Mouse (Mus musculus) lung, adult 2 months (tissue): ENCODE measurements around the gene Gpr27.

Experiments
- CTCF ChIP-seq: fragments of 200-500 bp; IDR thresholded peaks from 2 replicates; pipeline ENCODE4 v1.5.1; 2011; ENCODE audit warnings: mild to moderate bottlenecking, low read length, control low read depth; ENCODE audit not compliant: insufficient read depth
- POLR2A ChIP-seq: fragments of 200-500 bp; IDR thresholded peaks from 2 replicates; pipeline ENCODE4 v1.6.1; 2011; ENCODE audit warnings: low read depth, mild to moderate bottlenecking, control low read depth, low read length, borderline replicate concordance; ENCODE audit errors: extremely low read depth

GRCm38 (mm10) chr6:99692916-99693841, 700 bp downstream of the Gpr27 start:
- TF ChIP-seq CTCF (no peak), POLR2A (no peak)
